Mouse (Mus musculus) right cerebral cortex, postnatal 14 days (tissue): ENCODE data around the gene Gfral.
A peak's percentile ranks its signal among the peaks of the same experiment; 100 is the strongest.

Experiments
- DNase-seq: peaks from one replicate; pipeline ENCODE4 v3.0.0; 2022

The Gfral gene

DNA sequence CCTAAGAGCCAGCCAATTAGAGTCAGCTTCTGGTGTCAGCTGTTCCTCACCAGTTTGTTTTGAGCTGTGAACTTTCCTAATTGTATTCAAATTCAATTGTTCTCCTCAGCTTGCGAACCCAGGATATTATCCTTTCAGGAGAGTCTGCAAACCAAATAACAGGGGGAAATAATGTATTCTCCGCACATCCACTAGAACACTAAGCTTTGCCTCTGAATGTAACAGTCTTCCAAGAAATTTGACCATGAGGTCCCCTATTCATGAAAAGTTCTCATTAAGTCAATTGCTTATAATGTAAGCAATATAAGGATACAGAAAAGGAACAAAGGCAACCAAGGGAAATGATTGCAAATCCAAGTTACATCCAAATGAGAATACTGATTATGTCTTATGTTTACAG lies at the start of gene Gfral:
TSS of gene Gfral (minus strand) at position 101 of the 400 bp plus-strand sequence.
- no peak for DNase-seq

DNA sequence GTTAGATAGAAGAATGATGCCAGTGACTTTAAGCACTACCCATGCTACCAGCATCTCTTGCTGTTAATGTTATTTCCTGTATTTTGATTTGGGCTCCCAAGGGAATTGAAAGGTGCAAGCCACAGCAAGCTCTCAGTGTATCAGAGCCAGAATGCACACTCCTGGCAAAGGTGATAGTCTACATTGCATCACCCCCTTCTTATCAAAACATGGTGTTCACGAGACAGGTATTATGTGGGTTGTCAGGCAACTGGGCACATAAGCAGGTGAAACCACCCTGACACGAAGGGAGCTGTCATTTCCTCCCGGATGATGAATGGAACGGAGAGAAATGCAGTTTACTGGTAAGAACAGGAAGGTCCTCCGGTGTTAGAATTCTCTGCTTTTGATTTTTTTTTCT lies 44.3 kb upstream of the Gfral start:
- no peak for DNase-seq

DNA sequence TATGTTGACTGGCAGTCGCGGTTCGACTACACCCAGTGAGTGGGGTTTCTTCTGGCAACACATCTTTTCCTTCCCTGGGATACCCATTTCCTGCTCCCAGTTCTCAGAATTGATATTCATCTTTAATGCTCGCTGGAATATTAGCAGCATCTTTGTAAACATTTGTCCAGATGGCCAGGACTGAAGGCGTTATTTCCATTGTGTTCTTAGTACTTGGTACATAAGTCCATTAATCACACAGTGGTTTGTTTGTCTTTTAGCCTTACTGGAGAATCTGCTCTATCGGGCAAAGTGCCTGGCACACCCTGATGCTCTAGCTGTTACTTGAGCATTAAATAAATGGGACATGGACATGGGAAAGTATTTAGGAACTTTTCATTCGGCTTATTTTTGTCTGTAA lies 39.1 kb upstream of the Gfral start:
- DNase-seq: no peak

DNA sequence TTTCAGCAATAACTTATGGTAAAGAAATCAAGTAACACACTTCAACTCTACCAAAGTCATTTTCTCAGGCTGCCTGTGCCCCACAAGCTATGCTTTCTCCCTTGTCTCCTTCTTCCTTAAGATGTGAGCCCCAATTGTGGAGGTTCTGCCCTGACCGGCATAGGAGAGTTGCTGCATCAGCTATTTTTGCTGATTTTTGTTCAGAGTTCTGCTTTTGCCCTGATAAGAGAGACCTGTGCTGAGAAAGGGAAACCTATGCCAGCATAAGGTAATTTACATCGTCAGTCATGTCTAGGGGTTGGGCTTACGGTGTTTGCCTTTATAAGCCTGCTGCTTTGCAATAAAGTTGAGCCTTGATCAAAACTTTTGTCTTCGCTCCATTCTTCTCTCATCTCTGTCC lies 38.7 kb upstream of the Gfral start:
- no peak for DNase-seq

DNA sequence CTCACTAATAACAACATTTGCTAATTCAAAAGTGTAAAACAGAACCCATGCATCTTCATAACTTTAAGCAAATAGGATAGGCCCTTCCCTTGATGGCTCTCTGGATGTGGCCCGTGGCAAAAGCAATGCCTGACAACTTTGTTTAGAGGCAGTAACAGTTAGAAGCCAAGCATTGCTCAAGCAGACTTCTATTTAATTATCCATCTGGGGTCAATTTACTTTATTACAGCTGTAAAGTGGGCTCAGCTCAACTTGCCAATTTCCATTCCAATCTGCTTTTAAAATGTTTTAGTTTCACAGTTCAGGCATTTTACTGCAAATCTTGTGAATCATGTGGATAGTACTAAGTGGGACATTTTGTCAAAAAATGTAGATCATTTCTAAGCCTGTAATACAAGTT lies 28.9 kb upstream of the Gfral start:
- no peak for DNase-seq

DNA sequence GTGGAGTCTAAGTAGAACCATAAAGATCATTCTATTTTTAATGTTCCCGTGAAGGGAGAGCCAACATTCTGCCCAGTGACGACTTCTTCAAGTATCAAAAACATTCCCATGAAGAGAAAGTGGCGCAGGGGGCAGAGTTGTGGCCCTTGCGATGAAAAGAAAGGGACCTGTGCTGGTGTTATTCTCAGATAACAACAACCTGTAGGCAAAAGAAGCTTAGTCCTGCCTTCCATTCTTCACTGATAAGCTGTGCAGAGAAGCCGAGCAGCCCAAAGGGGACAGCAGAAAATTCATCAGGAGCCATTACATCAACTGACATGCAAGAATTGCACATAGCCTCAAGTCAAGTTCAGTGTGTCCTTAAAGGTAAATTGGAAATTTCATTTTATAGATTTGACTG lies 24.5 kb upstream of the Gfral start:
- DNase-seq: no peak

DNA sequence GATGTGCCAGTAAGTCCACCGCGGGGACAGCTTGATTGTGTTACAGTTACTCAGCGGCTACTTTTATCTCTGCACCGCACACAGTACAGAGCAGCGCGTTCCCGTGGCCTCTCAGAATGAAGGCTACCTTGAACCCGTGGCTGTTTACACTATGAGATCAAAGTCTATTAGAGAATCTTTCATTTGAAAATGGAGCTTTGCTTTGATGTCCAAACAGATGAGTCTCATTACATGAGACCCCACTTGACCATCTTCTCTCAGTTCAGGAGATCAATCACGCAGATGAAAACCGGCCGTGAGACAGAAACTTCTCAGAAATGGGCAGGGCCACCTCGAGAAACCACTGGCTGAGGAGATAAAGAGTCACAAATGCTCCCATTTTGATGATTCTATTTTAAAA lies 23.8 kb upstream of the Gfral start:
- DNase-seq: no peak

DNA sequence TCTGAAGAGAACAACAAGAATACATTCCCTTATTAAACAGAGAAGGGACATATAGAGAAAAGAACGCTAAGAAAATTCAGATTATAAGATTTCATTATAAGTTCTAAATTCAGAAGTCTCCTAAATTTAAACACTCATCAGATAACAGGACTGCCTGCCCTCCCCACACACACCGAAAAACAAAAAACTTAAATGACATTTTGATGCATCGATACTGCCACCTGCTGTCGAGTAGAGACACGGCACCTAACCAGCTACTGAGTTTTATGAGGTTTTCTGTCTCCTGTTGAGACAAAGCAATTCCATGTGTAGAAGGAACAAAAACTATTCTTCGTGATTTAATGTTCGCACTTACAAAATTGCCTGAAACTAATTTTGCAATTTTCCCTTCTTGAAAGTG lies 23.2 kb upstream of the Gfral start:
- DNase-seq: peak; percentile 48

DNA sequence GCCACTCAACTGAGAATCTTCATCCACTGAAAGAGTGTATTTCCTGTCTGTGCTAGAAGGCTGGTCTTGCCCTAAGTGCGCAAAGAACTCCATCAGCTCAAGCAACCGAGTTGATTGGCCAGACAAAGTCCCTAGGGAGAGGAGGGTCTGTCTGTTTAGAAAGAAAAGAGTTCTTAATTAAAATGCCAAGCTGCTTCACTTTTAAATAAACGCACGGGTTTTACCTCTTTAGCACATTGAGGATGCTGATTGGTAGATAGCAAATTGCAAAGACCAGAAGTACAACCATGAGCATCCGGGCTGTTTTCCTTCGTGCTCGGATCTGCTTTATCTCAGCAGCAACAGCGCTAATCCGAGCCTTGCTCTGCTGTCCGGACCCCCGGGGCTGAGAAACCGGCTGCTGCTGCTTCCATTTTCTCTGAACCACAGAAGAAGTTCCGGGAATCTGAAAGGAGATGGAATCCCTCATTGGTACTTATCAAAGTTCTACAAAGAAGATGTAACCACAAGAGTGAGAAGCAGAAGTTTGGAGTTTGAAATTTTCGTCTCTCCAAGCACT lies 22.6 kb upstream of the Gfral start:
- DNase-seq: no peak

DNA sequence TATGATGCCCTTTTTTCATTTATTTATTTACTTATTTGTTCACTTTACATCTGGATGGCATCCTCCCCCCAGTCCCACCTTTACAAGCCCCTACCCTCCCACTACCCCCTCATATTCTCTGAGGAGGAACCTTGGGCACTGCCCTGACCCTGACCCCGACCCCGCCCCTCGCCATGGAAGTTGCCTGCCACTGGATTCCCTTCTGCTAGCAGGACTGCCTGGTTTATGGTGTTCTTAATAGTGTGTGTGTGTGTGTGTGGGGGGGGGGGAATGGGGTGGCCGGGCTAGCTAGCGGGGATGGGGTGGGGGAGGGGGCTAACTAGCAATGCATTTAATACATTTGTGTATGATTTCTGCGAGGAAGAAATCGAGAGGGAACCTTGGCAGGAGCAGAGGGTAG lies 21.4 kb upstream of the Gfral start:
- no peak for DNase-seq

DNA sequence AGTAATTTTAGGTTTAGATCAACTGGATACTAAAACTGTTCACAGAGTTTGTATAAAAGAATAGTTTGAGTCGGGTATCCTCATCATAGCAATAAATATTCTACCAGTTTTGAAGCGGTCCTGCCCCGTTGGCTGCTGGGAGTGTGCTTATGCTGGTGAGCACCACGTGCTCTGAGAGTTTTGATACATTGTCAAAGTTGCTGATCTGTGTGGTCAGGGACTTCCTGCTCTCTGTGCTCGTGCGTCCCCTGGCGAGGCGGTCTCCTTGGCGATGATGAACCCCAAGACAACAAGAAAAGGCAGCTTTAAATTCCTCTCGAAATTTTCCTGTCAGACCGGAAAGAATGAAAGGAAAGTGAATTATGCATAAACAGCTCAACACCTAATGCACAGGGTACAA lies 16.9 kb upstream of the Gfral start:
- DNase-seq: no peak

DNA sequence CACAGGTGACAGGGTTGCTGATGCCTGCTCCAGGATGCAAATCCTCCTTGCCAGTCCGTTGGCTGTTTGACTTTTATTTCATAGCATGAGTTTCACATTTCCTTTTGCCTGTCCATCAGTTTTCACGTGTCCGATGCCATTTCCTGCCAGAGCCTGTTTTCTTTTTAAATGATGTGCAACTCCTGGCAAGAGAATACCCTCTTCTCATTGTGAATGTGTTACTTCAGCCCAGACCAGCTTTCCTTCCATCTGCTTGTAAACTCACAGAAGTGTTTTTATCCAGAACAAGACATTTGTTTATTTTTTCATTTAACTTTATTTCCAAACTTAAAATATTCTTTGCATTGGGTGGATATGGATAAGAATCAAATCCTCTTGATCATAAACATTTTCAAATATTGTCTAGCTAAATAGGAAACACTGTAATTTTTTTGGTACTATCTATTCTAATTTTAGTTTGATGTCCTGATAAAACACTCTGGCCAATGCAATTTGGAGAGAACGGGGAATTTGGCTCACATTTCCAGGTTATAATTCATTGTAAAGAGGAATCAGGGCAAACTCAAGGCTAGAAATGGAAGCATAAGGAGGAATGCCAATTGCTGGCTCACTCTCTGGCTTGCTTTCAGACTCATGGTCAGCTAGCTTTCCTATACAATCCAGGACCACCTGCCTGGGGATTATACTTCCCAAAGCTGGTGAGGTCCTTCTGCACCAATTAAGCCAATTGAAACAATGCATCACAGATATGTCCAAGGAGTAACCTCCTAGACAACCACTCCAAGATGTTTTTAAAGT lies 3.9 kb upstream of the Gfral start:
- DNase-seq: no peak

DNA sequence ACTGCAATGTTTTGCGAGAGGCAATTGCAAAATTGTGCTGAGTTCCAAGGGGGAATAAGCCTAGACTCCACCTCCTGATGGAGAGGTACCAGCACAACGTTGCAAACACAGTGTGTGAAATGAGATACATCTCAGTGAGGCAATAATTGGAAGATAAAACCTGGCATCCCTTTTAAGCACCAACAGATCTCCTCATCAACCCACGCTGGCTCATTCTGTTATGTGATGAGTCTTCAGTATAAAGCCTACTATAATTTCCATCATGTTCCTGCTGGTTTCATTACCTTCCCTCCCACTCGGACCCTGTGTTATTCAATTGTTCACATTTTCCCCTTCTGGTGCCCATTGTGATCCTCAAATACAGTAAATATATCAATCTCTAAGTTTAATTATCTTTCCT lies 1.2 kb upstream of the Gfral start:
- DNase-seq: no peak

DNA sequence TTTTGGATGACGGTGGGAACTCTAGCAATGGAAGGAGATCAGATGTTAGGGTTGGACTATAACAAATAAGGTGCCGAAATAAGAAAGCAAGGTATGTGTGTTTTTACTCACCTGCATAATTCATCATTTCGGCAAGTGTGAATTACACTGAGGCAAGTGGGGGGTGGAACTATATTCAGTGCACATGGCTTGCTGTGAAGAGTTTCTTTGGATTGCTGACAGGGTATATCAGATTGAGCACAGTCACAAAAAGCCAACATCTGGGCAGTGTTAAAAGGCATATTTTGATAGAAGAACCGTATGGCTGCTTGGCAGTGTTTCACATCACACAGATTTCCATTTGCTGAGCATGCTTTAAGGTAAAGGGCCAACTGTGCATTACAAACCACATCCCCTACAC lies 16.5 kb downstream of the Gfral start:
- no peak for DNase-seq

DNA sequence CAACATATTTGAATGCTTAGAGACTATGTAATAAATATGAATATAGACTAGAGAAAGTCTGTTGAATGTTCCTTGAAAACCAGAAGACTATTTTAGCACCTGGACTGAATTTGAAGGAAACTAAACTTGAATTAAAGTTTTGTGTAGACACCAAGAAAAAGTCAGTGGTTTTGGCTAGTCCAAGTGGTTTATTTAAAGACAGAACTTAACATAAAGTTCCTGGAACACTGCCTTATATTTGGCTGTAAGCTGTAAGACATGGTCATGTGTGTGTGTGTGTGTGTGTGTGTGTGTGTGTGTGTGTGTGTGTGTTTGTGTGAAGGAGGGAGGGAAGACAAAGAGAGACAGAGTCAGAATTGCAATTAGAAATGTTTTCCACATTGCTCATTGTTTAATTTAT lies 34.2 kb downstream of the Gfral start:
- no peak for DNase-seq

DNA sequence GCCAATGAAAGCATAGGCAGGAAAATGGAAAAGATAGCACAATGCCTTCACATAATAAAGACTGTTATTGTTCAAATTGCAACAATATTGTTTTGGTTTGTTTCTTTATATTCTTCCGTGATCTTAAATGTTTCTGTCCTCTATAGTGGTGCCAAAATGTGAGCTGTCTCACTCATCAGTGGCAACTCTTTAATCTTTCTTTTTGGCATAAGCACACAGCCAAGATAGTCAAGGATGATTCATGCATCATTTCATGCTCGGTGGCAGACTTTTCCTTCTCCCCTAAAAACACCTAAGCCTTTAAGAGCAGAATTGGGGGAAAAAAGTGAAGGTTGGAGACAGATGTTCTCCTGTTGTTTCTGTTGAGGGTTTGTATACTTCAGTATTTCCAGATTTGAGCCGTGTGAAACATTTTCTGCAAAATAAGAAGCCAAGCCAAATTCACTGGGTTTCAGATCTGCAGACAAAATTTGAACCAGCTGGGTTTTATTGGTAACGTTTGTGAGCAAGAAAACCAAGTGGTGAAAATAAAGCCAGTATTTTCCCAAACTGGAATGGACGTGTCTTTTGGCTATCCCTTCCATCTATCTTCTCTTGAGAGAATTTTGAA lies 40.7 kb downstream of the Gfral start:
- no peak for DNase-seq

DNA sequence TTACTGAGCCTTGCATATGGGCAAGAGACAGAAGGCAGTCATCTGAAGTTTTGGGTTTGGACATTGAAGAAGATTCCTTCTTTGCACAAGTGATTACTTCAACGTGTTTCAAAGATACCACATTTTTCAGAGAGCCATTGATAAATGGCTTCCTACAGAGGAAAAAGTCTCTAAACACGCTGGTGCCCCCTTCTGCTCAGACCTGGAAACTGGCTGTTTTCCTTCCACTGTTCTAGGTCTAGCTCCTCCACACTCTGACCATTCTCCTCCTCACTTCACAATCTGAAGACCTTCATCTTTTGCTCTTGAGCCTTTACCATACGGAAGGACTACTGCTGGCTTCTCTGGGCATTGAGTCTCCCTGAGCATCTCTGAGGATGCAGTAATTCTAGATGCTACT lies 45.1 kb downstream of the Gfral start:
- DNase-seq: peak; percentile 7

DNA sequence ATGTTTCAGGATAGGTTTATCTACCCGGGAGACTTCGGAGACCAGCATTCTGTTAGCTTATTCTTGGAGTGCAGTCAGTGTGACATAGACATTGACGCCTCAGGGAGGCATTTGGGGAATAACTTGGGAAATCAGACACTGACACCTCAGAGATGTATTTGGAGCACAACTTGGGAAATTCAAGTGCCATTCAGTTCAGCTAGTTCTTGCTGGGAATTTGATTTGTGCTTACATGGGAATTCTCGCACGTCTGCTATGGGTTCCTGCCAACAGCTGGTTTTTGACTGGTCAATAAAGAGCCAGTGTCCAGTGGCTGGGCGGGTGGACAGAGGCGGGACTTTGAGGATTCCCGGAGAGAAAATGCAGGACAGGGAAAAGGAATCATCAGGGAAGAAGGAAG lies 51.0 kb downstream of the Gfral start:
- DNase-seq: no peak

DNA sequence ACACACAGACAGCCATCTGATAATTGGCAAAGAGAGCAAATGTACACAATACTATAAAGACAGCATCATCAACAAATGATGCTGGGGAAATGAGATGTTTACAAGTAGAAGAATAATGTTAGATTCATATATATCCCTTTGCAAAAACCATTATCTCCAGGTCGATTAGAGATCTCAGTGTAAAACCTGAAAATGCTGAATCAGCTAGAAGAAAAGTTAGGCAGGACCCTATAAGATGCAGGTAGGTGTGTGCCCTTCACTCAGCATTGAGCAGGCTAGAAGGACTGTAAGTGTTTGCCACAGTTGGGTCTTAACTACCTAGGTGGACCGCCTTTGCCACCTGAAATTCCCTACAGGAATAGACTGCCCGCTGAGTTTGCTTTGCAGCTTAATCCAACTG lies 67.9 kb downstream of the Gfral start:
- no peak for DNase-seq

DNA sequence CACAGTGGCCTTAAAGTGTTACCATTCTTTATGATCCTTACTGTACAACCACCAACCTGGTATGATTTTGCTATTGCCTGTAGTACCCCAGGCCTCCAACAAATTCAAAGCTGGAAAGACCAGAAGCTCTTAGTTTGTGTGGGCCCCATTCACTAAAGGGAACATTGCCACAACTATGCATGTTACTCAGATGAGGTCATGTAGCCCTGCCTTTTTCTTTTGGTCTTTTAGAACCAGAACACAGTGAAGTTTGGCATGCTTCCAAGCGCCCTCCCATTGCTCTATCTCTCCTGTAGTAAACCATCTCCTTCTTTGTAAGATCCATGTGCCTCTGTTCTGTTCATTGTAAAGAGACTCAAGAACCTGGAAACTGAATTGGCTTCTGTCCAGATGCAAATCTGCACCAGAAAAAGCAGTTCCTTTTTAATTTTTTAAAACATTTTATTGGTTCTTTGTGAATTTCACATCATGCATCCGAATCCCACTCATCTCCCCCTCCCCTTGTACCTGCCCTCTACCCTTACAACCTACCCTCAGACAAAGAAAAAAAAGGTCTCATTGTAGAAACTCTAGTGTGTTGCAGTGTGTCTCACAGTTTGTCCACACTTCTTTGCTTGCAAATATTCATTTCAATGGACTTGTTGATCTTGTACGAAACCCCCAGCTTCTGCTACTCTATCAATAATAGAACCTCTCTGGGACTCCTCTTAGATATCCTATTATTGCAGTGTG lies 74.9 kb downstream of the Gfral start:
- peak; percentile 23 for DNase-seq

DNA sequence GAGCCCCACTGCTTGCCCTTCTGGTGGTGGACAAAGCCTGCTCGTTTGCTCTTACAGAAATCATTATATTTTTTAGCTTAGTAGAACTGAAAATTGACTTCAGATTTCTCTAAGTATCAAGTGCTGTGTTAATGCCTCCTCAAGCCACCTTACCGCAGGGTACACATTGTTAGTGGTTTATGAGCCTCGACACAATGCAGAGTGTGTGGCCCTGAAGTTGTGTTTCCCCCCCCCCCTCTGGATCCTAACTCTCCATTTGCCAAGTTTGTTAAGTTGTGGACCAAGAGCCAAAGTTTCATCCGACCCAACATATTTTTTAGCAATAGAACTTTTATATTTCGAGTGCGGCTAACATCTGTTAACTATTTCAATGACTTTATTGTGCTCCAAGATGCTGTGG lies 79.4 kb downstream of the Gfral start:
- DNase-seq: no peak

DNA sequence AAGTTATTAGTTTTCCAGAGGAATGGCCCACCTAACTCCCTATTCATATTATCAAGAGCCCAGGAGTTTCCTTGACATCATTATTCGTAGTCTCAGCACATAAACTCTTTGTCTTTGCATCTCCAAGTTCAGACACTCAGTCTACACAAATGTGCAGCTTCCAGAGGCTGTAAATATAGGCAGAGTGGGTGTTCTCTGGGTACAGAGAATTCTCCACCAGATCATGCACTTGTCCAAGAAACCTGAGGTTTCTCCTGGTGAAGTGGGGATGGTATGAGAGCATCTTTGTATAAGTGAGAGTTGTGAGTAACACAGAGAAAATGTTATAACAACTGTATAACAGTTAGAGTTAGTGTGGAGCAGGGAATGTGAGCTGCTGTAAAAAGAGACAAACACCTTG lies 84.1 kb downstream of the Gfral start:
- DNase-seq: no peak

DNA sequence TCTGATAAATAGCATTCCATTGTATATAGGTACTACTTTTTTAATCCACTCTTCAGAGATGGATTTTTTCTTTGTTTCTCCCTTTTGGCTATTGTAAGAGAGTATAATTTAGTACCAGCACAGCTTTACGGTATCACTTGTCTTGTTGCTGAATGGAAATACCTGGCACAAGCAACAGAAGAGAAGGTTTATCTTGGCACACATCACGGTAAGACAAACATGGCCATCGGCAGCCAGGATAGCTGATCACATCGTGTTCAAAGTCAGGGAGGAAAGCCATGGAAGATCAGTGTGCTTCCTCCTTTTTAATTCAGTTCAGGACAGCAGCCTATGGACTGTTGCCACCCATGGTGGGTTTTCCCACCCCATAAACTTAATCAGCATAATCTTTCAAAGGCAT lies 89.2 kb downstream of the Gfral start:
- no peak for DNase-seq

DNA sequence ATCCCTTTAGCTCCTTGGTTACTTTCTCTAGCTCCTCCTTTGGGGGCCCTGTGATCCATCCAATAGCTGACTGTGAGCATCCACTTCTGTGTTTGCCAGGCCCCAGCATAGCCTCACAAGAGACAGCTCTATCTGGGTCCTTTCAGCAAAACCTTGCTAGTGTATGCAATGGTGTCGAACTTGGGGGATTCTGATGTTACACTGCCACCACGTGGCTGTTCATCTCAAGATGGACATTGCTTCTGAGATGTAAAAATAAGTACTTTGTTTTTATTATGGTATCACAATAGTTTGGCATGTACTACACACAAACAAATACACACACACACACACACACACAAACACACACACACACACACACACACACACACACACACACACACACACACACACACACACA lies 90.6 kb downstream of the Gfral start:
- DNase-seq: peak; percentile 58
